Comparison of ENCODE assay signal across 22 mouse cellular contexts in genomic region chrX:163302697-163303096, GRCm38 (mm10).
"Had no signal": no experiment of that assay in that cellular context is flagged by ENCODE, and none has a peak within 500 bp of the region (broad histone marks: within the 10 kb centered on the region; RNA-seq: fewer than 3 reads in every experiment).

No protein-coding gene starts in this region.

- H3K27me3 ChIP-seq: stomach, embryonic 15.5 days had no signal

- H3K9me3 ChIP-seq: limb, embryonic 10.5 days; limb, embryonic 13.5 days; neural tube, embryonic 13.5 days; stomach, embryonic 15.5 days had no signal

- H3K4me2 ChIP-seq: limb, embryonic 13.5 days; lung, embryonic 14.5 days; midbrain, embryonic 11.5 days; neural tube, embryonic 13.5 days; stomach, embryonic 15.5 days had no signal

- DNase-seq: kidney, adult 18-20 months; kidney, postnatal 25 days; layer of hippocampus, adult 9-11 months; liver; liver, postnatal 0 days; lung, embryonic 14.5 days; midbrain, embryonic 14.5 days; right cerebral cortex, postnatal 14 days; right cerebral cortex, postnatal 4 days; thymus, postnatal 25 days had no signal

- ATAC-seq: intestine, embryonic 16.5 days; liver, postnatal 0 days; lung, postnatal 0 days had no signal

- H3K4me3 ChIP-seq: layer of hippocampus, adult 2 months; limb, embryonic 10.5 days; limb, embryonic 13.5 days; myocyte; neural tube, embryonic 13.5 days; stomach, embryonic 15.5 days had no signal

- H3K4me1 ChIP-seq: limb, embryonic 10.5 days; limb, embryonic 13.5 days; neural tube, embryonic 13.5 days; stomach, embryonic 15.5 days had no signal

- H3K9ac ChIP-seq: limb, embryonic 13.5 days; liver, embryonic 14.5 days; liver, postnatal 0 days; lung, embryonic 14.5 days; neural tube, embryonic 13.5 days; stomach, embryonic 15.5 days had no signal

- H3K27ac ChIP-seq: kidney, postnatal 0 days; layer of hippocampus, adult 2 months; limb, embryonic 10.5 days; limb, embryonic 13.5 days; liver, embryonic 14.5 days; macrophage; neural tube, embryonic 13.5 days; stomach, embryonic 15.5 days had no signal

- H3K36me3 ChIP-seq: limb, embryonic 10.5 days; limb, embryonic 13.5 days; neural tube, embryonic 13.5 days; stomach, embryonic 15.5 days had no signal
